Mouse (Mus musculus): ENCODE data around the gene Gm20388.

GRCm38 (mm10) chr8:123062721-123063120, 3152.1 kb downstream of the Gm20388 start, which contains the start of gene Spg7:
- TF ChIP-seq CTCF (IDR thresholded peaks at IDR 0.05; ENCODE audit: low read depth, low read length) (no peak), POLR2A (IDR thresholded peaks at IDR 0.05; ENCODE audit: insufficient read depth, low read length) (no peak), EP300 (IDR thresholded peaks at IDR 0.05; ENCODE audit: insufficient read depth, low read depth, low read length) (no peak)

All from ES-Bruce4 (cell line).